Mouse (Mus musculus) left cerebral cortex, postnatal 4 days (tissue): Measurements from ENCODE around the gene Stk11ip. TPM values are rescaled to one million over a fixed set of nuclear protein-coding genes. Genes with fewer than 3 reads are reported as not detected.

Experiments
- DNase-seq: peaks from one replicate; pipeline ENCODE4 v3.0.0-alpha.2; 2022
- intact Hi-C: fragments of 180-260 bp; cut with DNase I; formaldehyde crosslinking; loops from one replicate; pipeline ENCODE4 v1.15.1; 2025
- total RNA-seq, 2 experiments: library from RNA; stranded (reverse); gene quantifications; 2 replicates each; pipeline ENCODE4 v1.2.3; 2021

Stk11ip gene
- total RNA-seq, 2 experiments from 2014 or later, result 28.0 to 33.7 TPM

DNA sequence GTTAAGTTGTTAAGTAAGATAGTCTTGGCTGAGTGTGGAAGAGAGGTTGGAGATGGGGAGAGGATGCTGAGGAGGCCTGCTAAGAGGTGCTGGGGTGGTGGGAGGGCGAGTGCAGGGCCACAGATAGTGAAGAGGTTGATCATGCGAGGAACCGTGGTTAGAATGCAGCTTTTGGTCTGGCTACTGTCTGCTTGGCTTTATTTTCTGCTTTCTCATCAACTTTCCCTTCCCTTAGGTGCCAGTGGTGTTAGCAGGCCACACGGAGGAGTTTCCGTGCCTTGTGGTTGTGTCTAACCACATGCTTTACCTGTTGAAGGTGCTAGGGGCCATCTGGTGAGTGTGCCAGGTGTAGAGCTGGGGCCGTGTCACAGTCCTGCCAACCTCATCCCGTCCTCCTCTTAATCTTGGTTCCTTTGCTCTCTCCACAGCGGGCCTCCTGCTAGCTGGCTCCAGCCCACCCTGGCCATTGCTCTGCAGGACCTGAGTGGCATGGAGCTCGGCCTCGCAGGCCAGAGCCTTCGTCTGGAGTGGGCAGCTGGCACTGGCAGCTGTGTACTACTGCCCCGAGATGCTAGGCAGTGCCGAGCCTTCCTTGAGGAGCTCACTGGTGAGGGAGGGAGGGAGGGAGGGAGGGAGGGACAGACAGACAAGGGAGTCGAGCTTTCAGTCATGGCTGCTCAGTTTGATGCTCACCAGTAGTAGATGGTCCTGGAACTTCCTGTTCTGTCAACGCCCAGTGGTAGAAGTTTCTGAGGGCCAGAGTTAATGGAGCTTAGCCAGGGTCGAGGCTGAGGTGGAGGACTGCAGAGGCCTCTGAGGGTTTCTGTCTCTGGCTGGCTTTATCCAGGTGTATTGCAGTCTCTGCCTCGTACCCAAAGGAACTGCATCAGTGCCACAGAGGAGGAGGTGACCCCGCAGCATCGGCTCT lies 12.3 kb downstream of the Stk11ip start:
- intact Hi-C loops, result no loop called here

DNA sequence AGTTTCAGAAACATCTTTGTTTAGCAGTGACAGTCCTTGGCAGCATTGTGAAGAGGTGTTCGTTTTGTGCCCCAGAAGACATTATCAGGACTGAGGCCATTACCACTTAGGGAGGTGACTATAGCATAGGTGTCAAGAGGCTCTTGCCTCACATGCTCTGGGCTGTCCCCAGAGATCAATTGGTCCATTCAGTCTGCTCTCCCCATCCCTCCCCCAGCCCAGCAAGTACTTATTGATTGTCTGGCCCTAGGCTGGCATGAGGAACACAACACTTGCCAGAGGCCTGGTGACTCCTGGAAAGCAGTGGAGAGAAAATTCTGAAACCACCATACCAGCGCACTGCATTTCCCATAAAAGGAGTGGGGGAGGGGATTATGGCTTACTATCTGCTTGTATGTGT lies 16.3 kb downstream of the Stk11ip start:
- intact Hi-C loops, result no loop called here
- no peak for DNase-seq

More for the DNA sequence above, 12.3 kb downstream of the Stk11ip start:
- DNase-seq, result no peak

DNA sequence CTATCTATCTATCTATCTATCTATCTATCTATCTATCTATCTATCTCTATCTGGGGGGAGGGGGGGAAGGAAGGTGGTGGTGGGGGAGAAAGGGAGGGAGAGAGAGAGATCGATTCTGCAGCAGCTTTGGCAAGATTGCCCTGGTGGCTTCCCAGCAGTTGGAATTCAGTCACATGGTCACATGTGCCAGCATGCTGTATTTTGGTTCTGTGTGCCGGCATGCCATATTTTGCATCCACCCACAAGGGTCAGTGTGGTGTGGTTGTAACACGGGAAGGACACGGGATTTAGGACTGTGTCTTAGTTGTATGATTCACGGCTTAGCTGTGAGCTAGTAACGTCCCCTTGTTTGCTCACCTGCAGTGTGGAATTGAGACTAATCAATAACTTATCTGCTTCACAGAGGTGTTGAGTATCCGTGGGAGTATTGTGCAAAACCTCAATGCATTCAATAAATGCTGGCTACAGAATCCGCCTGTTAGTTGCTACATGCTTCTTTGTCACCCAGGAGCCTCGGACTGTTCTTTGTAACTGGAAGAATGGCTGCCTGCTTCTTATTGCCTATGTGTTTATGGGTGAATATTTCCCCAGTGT lies 17.4 kb downstream of the Stk11ip start:
- intact Hi-C loops, result no loop called here
- no peak for DNase-seq

DNA sequence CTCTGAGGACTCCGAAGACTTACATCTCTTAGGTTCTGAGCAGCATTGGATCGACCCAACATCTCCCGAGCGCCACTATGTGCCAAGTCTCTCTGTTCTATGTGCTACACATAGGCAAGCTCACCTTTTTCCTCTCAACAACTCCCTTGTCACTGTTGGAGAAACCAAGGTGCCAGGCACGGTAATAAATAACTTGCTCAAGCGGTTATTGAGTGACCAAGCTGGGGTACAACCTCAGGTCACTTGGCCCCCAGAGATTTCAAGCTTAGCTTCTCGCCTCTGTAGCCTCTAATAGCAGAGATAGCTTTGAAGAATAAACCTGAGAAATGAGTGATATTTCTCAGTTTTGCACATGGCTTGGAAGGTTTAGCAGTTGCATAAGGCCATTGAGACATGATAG lies 20.2 kb downstream of the Stk11ip start:
- DNase-seq, result no peak
- intact Hi-C loops, result no loop called here

DNA sequence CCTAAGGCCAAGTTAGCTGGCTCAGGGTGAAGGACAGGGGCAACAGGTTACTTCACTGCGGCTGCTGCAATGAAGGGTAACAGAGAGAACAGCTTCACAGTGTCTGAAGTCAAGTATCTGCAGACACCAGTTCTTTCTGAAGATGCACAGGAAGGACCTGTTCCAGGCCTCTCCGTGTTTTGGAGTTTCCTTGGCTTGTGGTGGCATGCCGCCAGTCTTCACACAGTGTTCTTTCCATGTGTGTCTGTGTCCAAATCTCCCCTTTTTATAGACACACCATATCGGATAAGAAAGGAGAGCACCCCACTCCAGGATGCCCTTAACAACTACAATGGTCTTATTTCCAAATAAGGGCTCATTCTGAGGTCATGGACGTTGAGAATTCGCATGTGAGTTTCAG lies 23.0 kb downstream of the Stk11ip start:
- intact Hi-C loops, result no loop called here
- DNase-seq, result no peak

DNA sequence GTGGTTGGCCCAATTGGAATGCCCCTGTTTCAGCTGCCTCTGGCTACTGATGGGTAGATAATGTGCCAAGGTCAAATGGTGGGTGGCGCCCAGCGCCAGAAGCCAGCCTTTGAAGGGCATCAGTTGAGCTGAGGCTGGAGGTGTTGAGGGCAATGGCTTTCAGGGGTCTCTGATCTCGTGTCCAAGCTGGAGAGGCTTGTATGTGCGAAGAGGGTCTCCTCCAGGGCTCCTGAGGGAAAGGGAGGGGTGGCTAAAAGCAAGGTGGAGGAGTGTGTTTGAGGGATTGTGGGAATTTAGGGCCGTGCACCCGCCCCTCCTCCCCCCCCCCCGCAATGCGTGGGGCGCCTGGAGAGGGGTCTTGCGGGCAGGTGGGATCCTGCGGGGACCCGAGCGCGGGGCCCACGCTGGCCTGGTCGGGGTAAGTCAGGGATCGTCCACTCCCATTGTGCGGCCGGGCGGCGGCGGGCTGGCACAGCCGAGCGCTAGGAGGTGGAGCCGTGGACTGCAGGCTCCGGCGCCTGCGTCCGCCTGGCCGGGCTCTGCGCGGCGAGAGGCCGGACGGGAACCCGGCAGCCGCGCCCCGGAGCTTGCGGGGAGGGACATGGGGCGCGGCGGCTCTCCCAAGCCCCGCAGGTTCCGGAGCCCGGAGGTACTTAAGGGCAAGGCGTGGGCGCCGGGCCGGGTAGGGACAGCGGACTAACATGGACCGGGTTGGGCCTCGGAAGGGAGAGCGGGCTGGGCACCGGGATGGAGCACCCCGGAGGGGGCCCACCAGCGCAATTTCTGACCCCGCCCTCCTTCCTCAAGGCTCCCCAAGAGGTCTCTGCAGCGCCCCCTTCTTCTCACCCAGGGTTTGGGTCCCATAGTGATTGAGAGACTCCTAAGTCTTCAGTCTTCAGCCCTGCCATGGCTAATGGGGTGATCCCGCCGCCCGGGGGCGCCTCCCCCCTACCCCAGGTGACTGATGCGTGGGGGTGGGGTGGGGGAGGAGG lies 24.9 kb downstream of the Stk11ip start, which contains the start of gene Slc4a3:
Slc4a3 (plus strand) TSS at position 302 of the 992 bp plus-strand sequence.
- intact Hi-C loops, result no loop called here

DNA sequence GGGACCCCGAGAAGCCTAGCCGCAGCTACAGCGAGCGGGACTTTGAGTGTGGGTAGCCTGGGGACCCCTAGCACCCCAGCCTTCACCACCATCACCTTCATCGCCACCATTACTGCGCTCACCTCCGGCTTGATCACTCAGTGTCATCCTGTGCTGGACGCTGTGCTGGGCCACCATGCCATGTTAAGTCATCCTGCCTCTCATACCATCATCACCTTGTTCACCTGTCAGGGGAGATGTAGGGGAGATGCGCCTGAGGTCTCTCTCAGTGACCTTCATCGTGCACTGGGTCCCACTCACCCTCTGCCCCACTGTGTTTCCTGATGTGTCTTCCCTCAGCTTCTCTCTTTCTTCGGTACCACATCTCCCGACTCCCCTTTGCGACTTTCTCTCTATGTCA lies 26.0 kb downstream of the Stk11ip start:
- intact Hi-C loops, result no loop called here

More for the DNA sequence above, 24.9 kb downstream of the Stk11ip start, which contains the start of gene Slc4a3:
- DNase-seq, result peak; percentile 63

DNA sequence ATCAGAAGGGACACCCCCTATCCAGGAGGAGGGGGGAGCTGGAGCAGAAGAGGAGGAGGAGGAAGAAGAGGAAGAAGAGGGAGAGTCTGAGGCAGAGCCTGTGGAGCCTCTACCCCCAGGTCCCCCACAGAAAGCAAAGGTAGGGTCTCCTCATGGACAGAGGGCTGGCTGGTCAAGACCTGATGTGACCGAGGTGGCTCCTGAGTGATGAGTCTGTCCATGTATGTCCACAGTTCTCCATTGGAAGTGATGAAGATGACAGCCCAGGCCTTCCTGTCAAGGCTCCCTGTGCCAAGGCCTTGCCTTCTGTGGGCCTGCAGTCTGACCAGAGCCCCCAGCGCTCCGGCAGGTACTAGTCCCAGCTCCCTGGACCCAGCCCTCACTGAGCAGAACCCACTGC lies 26.8 kb downstream of the Stk11ip start:
- intact Hi-C loops, result no loop called here

More for the DNA sequence above, 26.0 kb downstream of the Stk11ip start:
- DNase-seq, result no peak

DNA sequence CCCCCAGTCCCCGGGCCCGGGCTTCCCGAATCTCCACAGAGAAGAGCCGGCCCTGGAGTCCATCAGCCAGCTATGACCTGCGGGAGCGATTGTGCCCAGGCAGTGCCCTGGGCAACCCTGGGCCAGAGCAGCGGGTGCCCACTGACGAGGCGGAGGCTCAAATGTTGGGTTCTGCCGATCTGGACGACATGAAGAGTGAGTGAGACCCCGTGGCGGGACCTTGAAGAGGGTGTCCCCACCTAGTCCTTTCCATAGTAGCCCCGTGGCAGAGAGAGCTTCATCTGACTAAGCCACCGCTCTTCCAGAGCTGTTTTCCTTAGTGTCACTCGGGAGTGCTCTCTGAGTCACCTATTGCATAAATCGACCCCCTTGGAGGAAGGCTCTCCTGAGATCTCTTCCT lies 27.5 kb downstream of the Stk11ip start:
- intact Hi-C loops, result no loop called here
- no peak for DNase-seq

More for the DNA sequence above, 26.8 kb downstream of the Stk11ip start:
- no peak for DNase-seq

DNA sequence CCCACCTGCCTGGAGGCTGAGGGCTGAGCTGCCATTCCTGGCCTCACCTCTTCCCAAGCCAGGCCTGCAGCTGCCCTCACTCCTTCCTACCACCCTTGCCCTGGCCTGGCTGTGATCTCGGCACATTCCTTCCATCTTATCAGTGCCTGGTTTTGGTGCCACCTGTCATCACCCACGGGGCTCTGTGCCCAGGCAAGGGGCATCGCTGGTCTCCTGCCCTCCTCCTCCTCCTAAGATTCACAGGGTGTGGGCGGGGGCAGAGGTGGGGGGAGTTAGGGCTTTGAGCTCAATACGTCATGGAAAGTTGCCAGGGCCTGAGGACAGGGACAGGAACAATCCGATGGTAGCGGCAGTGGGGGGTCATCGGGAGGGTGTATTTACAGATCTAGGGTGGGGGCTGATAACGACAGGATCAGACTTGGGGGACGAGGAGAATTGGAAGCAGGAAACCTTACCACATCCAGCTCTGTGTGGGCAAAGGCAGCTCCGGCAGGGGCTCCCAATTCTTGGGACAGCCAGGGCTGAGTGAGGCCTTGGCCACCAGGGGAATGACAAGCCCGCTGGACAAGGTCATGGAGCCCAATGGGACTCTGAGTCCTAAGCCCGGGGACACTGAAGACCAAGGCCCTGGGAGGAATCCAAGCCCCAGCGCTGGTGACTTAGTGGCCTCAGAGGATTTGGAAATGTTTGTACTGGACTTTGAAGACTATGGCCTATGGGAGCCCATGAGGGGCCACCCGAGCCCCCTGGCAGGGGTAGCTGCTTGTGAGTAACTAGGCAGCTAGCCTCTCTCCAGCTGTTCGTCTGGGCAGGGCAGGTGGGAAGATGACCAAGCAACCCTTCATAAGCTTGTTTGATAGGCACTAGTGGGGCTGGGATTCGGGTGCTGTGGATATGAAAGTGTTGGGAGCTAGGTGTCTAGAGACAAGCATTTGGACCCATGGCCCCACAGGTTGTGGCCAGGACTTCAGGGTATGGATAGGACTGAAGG lies 28.3 kb downstream of the Stk11ip start:
- intact Hi-C loops, result loop anchor here (10.0 kb wide), 1 partner anchor 45 kb away; the partner anchor contains the start of genes Inha and Obsl1
- DNase-seq, result no peak

DNA sequence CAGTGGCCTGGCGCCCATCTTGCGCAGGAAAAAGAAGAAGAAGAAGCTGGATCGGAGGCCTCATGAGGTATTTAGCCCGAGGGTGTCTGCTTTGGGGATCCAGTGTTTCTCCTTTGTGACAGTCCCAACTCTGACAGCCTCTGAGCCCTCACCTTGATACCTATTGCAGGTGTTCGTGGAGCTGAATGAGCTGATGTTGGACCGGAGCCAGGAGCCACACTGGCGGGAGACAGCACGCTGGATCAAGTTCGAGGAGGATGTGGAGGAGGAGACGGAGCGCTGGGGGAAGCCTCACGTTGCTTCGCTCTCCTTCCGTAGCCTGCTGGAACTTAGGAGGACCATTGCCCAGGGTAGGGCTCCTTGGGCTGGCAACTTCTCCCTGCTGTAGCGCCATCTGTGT lies 29.3 kb downstream of the Stk11ip start:
- intact Hi-C loops, result loop anchor here (10.0 kb wide), 1 partner anchor 46 kb away; the partner anchor contains the start of genes Inha and Obsl1
- no peak for DNase-seq

DNA sequence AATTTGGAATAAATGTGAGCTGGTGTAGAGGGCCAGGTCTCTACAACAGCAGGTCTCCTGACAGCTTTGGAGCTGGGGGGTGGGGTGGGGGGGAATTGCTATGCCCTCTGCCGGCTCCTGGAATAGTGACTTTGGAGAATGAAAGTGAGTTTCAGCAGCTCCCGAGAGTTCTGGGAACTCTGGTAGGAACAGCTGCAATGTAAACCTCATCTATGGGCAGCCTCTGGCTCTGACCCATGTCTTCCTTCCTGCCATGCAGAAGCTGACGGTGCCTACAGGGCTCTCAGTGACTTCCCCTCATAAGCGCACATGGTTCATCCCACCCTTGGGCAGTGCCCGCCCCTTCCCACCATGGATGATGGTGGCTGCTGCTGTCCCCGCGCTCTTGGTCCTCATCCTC lies 34.4 kb downstream of the Stk11ip start:
- DNase-seq, result no peak
- intact Hi-C loops, result loop anchor here (10.0 kb wide), 1 partner anchor 51 kb away; the partner anchor contains the start of genes Inha and Obsl1

DNA sequence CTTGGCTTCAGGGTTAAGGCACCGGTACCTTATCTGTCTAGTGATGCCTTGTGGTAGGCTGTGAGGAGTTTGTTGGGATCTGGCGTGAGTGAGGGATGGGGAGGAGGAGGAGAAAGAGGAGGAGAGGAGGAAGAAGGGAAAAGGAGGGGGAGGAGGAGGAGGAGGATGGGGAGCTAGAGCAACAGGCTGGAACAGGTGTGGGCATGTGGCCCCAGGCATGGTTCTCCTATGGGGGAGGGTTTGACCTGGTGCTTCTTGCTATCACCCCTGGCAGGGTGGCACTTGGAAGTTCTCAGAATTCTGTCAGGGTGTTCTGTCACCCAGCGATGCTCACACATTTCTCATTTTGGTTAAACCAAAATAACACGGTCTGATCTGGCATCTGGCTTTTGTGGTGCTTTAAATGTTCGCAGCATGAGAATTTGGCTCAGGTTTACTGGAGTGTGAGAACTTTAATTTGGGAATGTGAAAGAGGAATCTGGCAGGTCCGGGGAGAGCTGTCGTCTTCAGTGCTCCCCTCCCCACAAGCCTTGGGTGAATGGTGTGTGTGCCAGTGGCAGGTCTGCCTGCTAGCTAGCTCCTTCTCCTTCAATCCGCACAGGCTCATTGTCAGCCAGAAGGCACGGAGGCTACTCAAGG lies 34.9 kb downstream of the Stk11ip start:
- DNase-seq, result no peak
- intact Hi-C loops, result loop anchor here (10.0 kb wide), 1 partner anchor 51 kb away; the partner anchor contains the start of genes Inha and Obsl1

DNA sequence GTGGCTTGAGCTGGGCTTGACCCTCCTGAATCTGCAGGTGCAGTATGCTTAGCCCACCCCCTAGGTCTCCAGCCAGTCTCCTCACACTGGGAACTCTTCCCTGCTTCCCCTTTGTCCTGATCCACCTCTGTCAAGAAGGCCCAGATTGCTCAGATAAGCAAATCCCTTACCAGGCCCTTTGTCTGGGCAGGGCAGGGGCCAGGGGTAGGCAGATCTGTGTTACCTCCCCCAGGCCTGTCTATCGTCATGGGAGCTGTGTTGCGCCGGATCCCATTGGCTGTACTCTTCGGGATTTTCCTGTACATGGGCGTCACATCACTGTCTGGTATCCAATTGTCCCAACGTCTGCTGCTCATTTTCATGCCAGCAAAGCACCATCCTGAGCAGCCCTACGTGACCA lies 35.7 kb downstream of the Stk11ip start:
- DNase-seq, result no peak
- intact Hi-C loops, result loop anchor here (10.0 kb wide), 1 partner anchor 52 kb away; the partner anchor contains the start of genes Inha and Obsl1

DNA sequence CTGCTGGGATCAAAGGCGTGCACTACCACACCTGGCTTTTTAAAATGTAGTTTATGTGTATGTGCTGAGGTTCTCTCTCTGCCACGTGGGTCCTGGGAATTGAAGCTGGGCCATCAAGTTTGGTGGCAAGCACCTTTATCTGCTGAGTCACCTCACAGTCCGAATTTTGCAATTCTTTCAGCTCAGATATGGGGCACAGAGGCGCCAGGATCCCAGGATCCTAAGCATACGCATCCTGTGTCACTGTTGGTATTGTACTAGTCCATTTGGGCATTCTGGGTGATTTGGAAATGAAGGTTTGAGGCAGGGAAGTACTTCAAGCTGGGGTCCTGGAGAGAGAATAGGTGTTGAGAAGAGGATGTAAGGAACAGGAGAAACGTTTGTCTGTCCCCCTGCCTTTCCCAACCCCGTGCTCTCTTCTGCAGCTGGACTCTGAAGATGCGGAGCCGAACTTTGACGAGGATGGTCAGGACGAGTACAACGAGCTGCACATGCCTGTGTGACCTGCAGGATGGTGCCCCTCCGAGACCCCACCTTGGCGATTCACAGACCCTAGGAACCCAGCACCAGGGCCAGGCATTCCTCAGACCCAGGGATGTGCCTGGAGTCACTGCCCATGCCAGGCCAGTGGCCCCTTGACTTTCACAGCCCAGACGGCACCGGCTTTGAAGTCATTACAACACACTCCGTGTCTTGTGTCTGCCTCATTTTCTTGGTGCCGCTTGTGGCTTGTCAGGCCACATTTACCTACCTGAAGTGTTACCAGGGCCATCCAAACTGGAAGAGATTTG lies 37.3 kb downstream of the Stk11ip start:
- intact Hi-C loops, result loop anchor here (10.0 kb wide), 1 partner anchor 54 kb away; the partner anchor contains the start of genes Inha and Obsl1
- DNase-seq, result no peak

DNA sequence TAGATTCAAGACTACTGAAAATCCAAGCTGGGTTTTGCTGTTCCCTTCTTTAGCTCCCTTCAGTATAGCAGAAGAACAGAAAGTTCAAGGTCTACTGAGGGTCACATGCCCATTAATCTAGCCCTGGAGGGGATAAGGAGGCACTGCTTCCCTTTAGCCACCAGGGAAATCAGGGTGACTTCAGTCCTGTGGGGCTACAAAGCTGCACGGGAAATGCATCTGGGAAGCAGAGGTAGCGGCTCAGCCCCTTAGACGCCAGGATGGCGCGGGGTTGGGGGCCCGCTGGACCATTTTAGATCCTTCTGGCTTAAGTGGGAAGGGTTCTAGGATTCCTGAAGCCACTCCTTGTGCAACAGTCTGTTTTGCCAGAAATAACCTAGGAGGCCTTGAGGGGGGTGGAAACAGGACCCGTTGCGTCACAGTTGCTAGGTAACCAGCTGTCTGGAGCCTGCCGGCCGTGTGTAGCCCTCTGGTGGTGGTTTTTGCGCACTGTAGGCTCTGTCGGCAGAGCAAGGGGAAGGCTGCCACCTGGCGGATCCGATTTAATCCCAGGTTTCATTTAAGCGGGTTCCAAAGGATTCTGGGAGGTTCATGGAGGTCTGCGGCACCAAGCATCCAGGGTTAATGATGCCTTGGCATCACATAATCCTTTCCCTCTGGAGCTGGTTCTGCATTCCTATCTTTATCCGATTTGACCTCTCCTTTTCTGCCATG lies 38.0 kb downstream of the Stk11ip start:
- peak; percentile 94 for DNase-seq
- intact Hi-C loops, result loop anchor here (10.0 kb wide), 1 partner anchor 55 kb away; the partner anchor contains the start of genes Inha and Obsl1
